Mouse (Mus musculus) layer of hippocampus, adult 8-10 months (tissue): ENCODE results near the gene Rhbdd1. TPM values are rescaled to one million over a fixed set of nuclear protein-coding genes. Genes with fewer than 3 reads are reported as not detected.

ENCODE experiments used
- DNase-seq, 2 experiments: peaks; one replicate each; pipeline ENCODE4 v3.0.0; 2022; ENCODE audit warnings: low spot score in 2 of 2
- microRNA-seq, 2 experiments: library from miRNA; unstranded; fragments of <30 nt; microRNA quantifications; one replicate each; pipeline ENCODE4 v1.2.0; 2022
- total RNA-seq, 4 experiments: library from RNA; stranded (reverse); gene quantifications; 2 replicates each; pipeline ENCODE4 v1.2.4; 2022

Rhbdd1 gene
- total RNA-seq, 4 experiments from 2014 or later: 8.3 to 11.0 (median 9.4) TPM

- DNase-seq: no peak
Measured at GRCm38 (mm10) chr1:82479696-82480487, 163.6 kb downstream of the Rhbdd1 start.

GRCm38 (mm10) chr1:82482371-82482770 lies 166.1 kb downstream of the Rhbdd1 start:
- DNase-seq: no peak

- DNase-seq: no peak
Measured at GRCm38 (mm10) chr1:82486371-82486770, 170.1 kb downstream of the Rhbdd1 start.

- DNase-seq: no peak
Measured at GRCm38 (mm10) chr1:82491954-82492353, 175.7 kb downstream of the Rhbdd1 start.

Small RNAs within 50 kb of the gene (microRNA-seq; reads per million reads assigned to microRNA genes)
- gene Gm22112: 0 reads per million in 2 experiments

Other genes starting within 250 kb of the Rhbdd1 start
- not detected for gene Gm9747, start 83.3 kb upstream of the Rhbdd1 start, total RNA-seq
- 10 to 100 TPM; 16.8 to 18.7 (median 17.9) TPM for gene Irs1, start 25.0 kb upstream of the Rhbdd1 start, total RNA-seq